Mouse (Mus musculus): ENCODE data around the gene Timmdc1.

Timmdc1 gene

GRCm38 (mm10) chr16:38522129-38523084 lies at the start of gene Timmdc1:
Timmdc1 (minus strand) TSS chr16:38522663.
- peak; percentile 73 for DNase-seq (ENCODE audit: extremely low spot score, low read depth, low spot score)

- DNase-seq (ENCODE audit: extremely low spot score, low read depth, low spot score) = no peak
Observed at GRCm38 (mm10) chr16:38571481-38571880, 49.0 kb upstream of the Timmdc1 start.

GRCm38 (mm10) chr16:38568192-38568591 lies 45.7 kb upstream of the Timmdc1 start:
- DNase-seq (ENCODE audit: extremely low spot score, low read depth, low spot score) = no peak

- DNase-seq (ENCODE audit: extremely low spot score, low read depth, low spot score) = no peak
Observed at GRCm38 (mm10) chr16:38563516-38563915, 41.1 kb upstream of the Timmdc1 start.

- no peak for DNase-seq (ENCODE audit: extremely low spot score, low read depth, low spot score)
Observed at GRCm38 (mm10) chr16:38562968-38563327, 40.5 kb upstream of the Timmdc1 start.

- peak; percentile 73 for DNase-seq (ENCODE audit: extremely low spot score, low read depth, low spot score)
Observed at GRCm38 (mm10) chr16:38562131-38562967, 39.9 kb upstream of the Timmdc1 start.

- DNase-seq (ENCODE audit: extremely low spot score, low read depth, low spot score) = no peak
Observed at GRCm38 (mm10) chr16:38558221-38558748, 35.8 kb upstream of the Timmdc1 start, which contains the start of gene Tmem39a. Tmem39a (plus strand) TSS chr16:38558698.

- no peak for DNase-seq (ENCODE audit: extremely low spot score, low read depth, low spot score)
Observed at GRCm38 (mm10) chr16:38555988-38556387, 33.5 kb upstream of the Timmdc1 start.

- DNase-seq (ENCODE audit: extremely low spot score, low read depth, low spot score) = no peak
Observed at GRCm38 (mm10) chr16:38549479-38550396, 27.3 kb upstream of the Timmdc1 start, which contains the start of gene Poglut1. Poglut1 (minus strand) TSS chr16:38550258.

- no peak for DNase-seq (ENCODE audit: extremely low spot score, low read depth, low spot score)
Observed at GRCm38 (mm10) chr16:38548000-38548399, 25.5 kb upstream of the Timmdc1 start.

GRCm38 (mm10) chr16:38538716-38539380 lies 16.4 kb upstream of the Timmdc1 start:
- DNase-seq (ENCODE audit: extremely low spot score, low read depth, low spot score) = no peak

- DNase-seq (ENCODE audit: extremely low spot score, low read depth, low spot score) = no peak
Observed at GRCm38 (mm10) chr16:38536544-38537146, 14.2 kb upstream of the Timmdc1 start.

GRCm38 (mm10) chr16:38526264-38526663 lies 3.8 kb upstream of the Timmdc1 start:
- no peak for DNase-seq (ENCODE audit: extremely low spot score, low read depth, low spot score)

- no peak for DNase-seq (ENCODE audit: extremely low spot score, low read depth, low spot score)
Observed at GRCm38 (mm10) chr16:38521211-38521987, 1.1 kb downstream of the Timmdc1 start.

GRCm38 (mm10) chr16:38519140-38519539 lies 3.3 kb downstream of the Timmdc1 start:
- DNase-seq (ENCODE audit: extremely low spot score, low read depth, low spot score) = no peak

GRCm38 (mm10) chr16:38510846-38511245 lies 11.6 kb downstream of the Timmdc1 start:
- DNase-seq (ENCODE audit: extremely low spot score, low read depth, low spot score) = no peak

- no peak for DNase-seq (ENCODE audit: extremely low spot score, low read depth, low spot score)
Observed at GRCm38 (mm10) chr16:38506041-38506634, 16.3 kb downstream of the Timmdc1 start.

GRCm38 (mm10) chr16:38503528-38503927 lies 18.9 kb downstream of the Timmdc1 start:
- no peak for DNase-seq (ENCODE audit: extremely low spot score, low read depth, low spot score)
